Mouse (Mus musculus) left cerebral cortex, adult 18-20 months (tissue): ENCODE results near the gene Csn3. TPM values are rescaled to one million over a fixed set of nuclear protein-coding genes. Genes with fewer than 3 reads are reported as not detected.

Experiments used
- DNase-seq, 2 experiments: peaks; one replicate each; pipeline ENCODE4 v3.0.0; 2021 to 2022; ENCODE audit warnings: low spot score in 2 of 2, mixed read lengths in 1 of 2
- long read RNA-seq, 2 experiments: library from polyadenylated mRNA; stranded (forward); transcript quantifications; one replicate each; pipeline ENCODE4 v2.0.0; 2021
- total RNA-seq, 2 experiments: library from RNA; stranded (reverse); gene quantifications; 2 replicates each; pipeline ENCODE4 v1.2.3; 2021

Gene Csn3
- total RNA-seq, result not detected
- long read RNA-seq, experiment 1, result 0 reads
- long read RNA-seq, experiment 2, result 0 reads

GRCm38 (mm10) chr5:87925372-87925771, at the start of gene Csn3:
Gene Csn3, plus strand, starts transcription at chr5:87925579.
- DNase-seq, result no peak

DNA sequence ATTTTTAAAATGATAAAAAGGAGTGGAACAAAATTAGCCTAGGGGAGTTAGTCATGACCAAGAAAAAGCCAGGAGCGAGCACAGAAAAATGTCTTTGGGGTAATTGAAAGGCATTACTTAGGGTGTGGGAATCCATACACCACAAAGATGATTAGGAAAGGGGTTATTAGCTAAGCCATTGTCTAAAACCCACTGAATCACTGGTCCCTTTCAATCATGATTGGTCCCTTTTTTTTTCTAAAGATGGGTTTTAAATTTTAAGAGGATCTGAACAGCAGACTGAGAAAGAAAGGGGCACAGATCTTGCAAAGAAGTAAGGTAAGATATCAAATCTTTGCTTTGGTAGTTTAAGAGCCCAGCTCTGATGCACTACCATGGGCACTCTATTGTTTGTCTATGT, 40.6 kb upstream of the Csn3 start, which contains the start of gene Odam:
Gene Odam, plus strand, starts transcription at position 301 of the 400 bp plus-strand sequence.
- DNase-seq, result no peak

DNA sequence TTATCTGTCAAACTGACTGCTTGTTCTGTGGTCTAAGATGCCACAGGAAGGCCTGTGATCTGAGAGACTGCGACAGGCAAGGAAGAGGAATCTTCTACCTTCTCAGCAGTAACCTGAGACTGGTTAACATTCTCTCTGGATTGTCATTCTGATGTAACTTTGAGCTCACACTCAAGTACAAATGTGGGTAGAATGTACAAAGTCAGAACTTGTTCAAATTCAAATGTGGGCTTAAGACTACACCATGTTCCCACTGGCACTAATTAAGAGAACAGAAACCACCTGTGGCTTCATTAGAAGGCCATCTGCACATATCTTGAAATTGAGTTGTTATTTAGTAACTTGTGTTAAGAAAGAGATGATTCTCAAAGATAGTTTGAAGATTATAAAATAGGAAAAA, 6.2 kb downstream of the Csn3 start:
- DNase-seq, result no peak

DNA sequence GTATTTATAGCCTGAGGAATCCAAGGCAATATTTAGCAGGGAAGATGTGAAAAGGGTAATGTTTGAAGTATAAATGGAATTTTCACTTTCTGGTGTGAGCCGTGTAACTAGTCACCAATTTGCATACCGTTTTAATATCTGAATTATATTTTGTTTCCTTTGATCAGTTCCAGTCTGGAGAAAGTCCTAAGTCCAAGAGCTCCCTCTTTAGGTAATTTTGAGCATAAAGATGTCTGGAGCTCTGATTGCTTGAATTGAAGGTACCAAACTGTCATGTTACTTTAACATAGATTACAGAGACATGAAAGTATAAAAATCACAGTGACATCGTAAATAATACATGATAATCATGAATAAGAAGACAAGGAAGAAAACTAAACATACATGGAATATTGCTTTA, 15.4 kb downstream of the Csn3 start:
- no peak for DNase-seq

DNA sequence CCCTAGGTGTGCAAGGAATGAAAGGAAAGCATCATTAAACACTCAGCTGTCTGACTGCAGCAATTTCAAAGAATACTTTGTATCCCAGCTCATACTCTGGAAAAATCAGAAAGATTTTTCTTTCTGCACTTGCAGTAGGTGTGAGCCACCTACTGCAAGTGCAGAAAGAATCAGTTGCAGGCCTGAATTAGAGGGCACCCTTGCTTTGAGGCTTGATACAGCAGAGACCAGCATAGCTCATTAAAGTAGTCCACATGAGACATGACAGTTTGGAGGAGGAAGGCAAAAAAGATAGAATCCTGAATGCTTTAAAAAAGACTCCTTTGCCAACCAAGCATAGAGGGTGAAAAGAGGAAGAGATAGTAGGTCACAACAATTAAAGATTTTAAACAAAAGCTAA, 17.1 kb downstream of the Csn3 start:
- DNase-seq, result no peak

DNA sequence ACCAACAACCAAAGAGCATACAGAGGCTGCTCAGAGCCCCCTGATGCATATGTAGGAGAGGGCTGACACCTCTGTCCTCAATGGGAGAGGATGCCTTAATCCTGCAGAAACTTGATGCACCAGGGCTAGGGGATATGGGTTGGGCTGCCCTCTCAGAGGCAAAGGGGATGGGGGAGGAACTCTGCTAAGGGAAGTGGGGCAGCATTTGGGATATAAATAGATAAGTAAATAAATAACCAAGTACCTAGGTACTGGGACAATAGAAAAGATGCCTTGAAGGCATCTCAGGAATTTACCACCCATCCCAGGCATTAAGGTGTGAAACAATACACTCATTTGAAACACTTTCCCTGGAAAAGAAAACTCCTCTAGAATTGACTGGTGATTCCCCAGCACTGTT, 26.5 kb downstream of the Csn3 start:
- no peak for DNase-seq

DNA sequence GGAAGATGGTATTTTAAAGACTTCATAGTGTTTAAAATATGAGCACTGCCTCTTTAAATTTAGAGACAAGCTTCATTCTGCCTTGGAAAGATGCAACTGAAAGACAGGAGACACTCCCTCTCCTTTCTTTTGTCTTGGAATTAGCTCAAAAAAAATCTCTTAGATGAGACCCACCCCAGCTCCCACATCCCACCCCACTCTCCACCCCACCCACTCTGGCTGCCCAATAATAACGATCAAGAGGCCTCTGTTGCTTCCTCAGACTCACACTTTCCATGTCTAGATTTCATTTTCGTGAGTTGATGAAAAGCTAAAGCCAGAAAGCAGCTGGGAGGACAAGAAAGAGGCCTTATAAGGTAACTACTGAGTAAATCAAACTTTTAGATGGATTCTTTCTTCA, 43.8 kb downstream of the Csn3 start, which contains the start of the genes 2310003L06Rik and Gm28434:
Gene 2310003L06Rik, plus strand, starts transcription at position 259 of the 400 bp plus-strand sequence.
Gene Gm28434, plus strand, starts transcription at position 317 of the 400 bp plus-strand sequence.
- DNase-seq, result no peak

DNA sequence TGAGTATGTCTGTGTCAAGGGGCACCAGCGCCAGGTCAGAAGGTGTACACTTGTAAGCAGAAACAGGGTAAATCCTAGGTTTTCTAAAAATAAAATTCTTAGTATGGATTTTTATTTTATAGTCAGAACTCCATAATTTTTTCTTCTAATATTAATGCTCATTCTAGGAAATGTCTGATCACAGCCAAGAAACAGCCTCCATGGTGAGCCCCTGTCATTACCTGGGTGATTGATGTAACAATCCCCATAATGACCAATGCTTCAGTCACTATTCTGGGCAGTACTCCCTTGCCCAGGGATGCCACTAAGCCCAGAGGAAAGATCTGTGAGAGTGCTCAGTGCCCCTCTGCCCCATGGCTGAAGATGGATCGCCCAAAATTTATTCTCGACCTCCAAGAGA, 53.8 kb downstream of the Csn3 start, which contains the start of gene Cabs1:
Gene Cabs1, plus strand, starts transcription at position 301 of the 400 bp plus-strand sequence.
- DNase-seq, result no peak

Other genes with a start within 250 kb of the Csn3 start
- not detected for gene Csn2, start 225.9 kb upstream of the Csn3 start, total RNA-seq
- not detected for gene Csn1s2a, start 151.0 kb upstream of the Csn3 start, total RNA-seq
- not detected for gene Csn1s2b, start 117.5 kb upstream of the Csn3 start, total RNA-seq
- gene Prr27, start 99.9 kb upstream of the Csn3 start, total RNA-seq, result not detected
- gene Odam, start 40.5 kb upstream of the Csn3 start, total RNA-seq, result not detected
- gene 2310003L06Rik, start 43.9 kb downstream of the Csn3 start, total RNA-seq, result not detected
- not detected for gene Gm28434, start 43.9 kb downstream of the Csn3 start, total RNA-seq
- gene Cabs1, start 53.9 kb downstream of the Csn3 start, total RNA-seq, result not detected
- gene Smr3a, start 77.0 kb downstream of the Csn3 start, total RNA-seq, result not detected
- not detected for gene Smr2, start 161.0 kb downstream of the Csn3 start, total RNA-seq
- gene Gm11116, start 186.0 kb downstream of the Csn3 start, total RNA-seq, result not detected
- not detected for gene Gm11115, start 228.5 kb downstream of the Csn3 start, total RNA-seq